Mouse (Mus musculus) CH12.LX (cell line): ENCODE measurements around the gene St5. TPM values are rescaled to one million over a fixed set of nuclear protein-coding genes. Genes with fewer than 3 reads are reported as not detected.

Experiments
- DNase-seq: peaks from one replicate; pipeline ENCODE4 v3.0.0-alpha.2; 2013; ENCODE audit errors: extremely low read depth
- H3K27ac ChIP-seq: 2 replicates; pipeline ENCODE4 v1.5.1; 2012; ENCODE audit warnings: low read depth, mild to moderate bottlenecking, control low read depth, moderate library complexity; ENCODE audit not compliant: insufficient read depth
- H3K27me3 ChIP-seq: replicated peaks from 2 replicates; pipeline ENCODE3; 2012; ENCODE audit warnings: inconsistent platforms
- H3K36me3 ChIP-seq, 2 experiments: replicated peaks in 1 of 2; 2 replicates each; pipeline versions ENCODE3 to v1.6.1; 2012; ENCODE audit warnings: inconsistent platforms in 1 of 2, low read length in 1 of 2, mild to moderate bottlenecking in 1 of 2, mixed read lengths in 1 of 2, moderate library complexity in 1 of 2; ENCODE audit not compliant: control insufficient read depth in 1 of 2, insufficient read depth in 1 of 2
- H3K4me1 ChIP-seq, 2 experiments: 2 replicates each; pipeline ENCODE4 v1.6.1; 2012; ENCODE audit warnings: inconsistent platforms in 1 of 2, moderate library complexity in 1 of 2; ENCODE audit not compliant: insufficient read depth in 2 of 2, control insufficient read depth in 1 of 2
- H3K4me2 ChIP-seq: 2 replicates; pipeline ENCODE4 v1.6.1; 2012; ENCODE audit warnings: low read depth, mild to moderate bottlenecking, control low read depth; ENCODE audit not compliant: poor library complexity, insufficient read depth, severe bottlenecking
- H3K4me3 ChIP-seq, 3 experiments: fragments of 150-350 bp in 1 of 3; sonication (generic) in 1 of 3; replicated peaks in 1 of 3; 2 replicates each; pipeline versions ENCODE3 to v1.5.1; 2011 to 2012; ENCODE audit warnings: low read depth in 2 of 3, low read length in 2 of 3, mild to moderate bottlenecking in 2 of 3, moderate library complexity in 2 of 3, control low read depth in 1 of 3, improper control_type of control experiment in 1 of 3, inconsistent platforms in 1 of 3, mixed read lengths in 1 of 3; ENCODE audit not compliant: poor library complexity in 1 of 3
- H3K79me2 ChIP-seq: replicated peaks from 2 replicates; pipeline ENCODE4 v1.6.1; 2012; ENCODE audit warnings: mild to moderate bottlenecking, moderate library complexity; ENCODE audit not compliant: control insufficient read depth, poor library complexity, insufficient read depth, severe bottlenecking; ENCODE audit errors: extremely low read depth
- H3K9ac ChIP-seq: 2 replicates; pipeline ENCODE4 v1.6.1; 2012; ENCODE audit warnings: low read depth, mild to moderate bottlenecking, control low read depth, moderate library complexity; ENCODE audit not compliant: insufficient read depth
- H3K9me3 ChIP-seq: replicated peaks from 2 replicates; pipeline ENCODE3; 2012; ENCODE audit warnings: low read length, inconsistent platforms, mixed read lengths
- BHLHE40 ChIP-seq: IDR thresholded peaks from 2 replicates; pipeline ENCODE4 v1.6.1; 2011; ENCODE audit warnings: mild to moderate bottlenecking, low read depth, low read length, improper control_type of control experiment
- CHD1 ChIP-seq: IDR thresholded peaks from 2 replicates; pipeline ENCODE4 v1.6.1; 2012; ENCODE audit warnings: low read depth, low read length, improper control_type of control experiment, inconsistent platforms
- CTCF ChIP-seq, 2 experiments: IDR thresholded peaks in 1 of 2; conservative IDR thresholded peaks in 1 of 2; 2 replicates each; pipeline ENCODE4 v1.5.1; 2011 to 2012; ENCODE audit warnings: low read depth in 2 of 2, low read length in 2 of 2, improper control_type of control experiment in 1 of 2, inconsistent platforms in 1 of 2, mild to moderate bottlenecking in 1 of 2, moderate library complexity in 1 of 2
- E2F4 ChIP-seq: IDR thresholded peaks from 2 replicates; pipeline ENCODE4 v1.6.1; 2011; ENCODE audit warnings: low read depth, low read length, improper control_type of control experiment; ENCODE audit not compliant: insufficient replicate concordance
- ELF1 ChIP-seq: IDR thresholded peaks from 2 replicates; pipeline ENCODE4 v1.6.1; 2014; ENCODE audit warnings: low read depth, mild to moderate bottlenecking, inconsistent platforms, low read length, improper control_type of control experiment
- EP300 ChIP-seq: IDR thresholded peaks from 2 replicates; pipeline ENCODE4 v1.6.1; 2011; ENCODE audit warnings: low read length, improper control_type of control experiment
- ETS1 ChIP-seq: conservative IDR thresholded peaks from 2 replicates; pipeline ENCODE4 v1.6.1; 2012; ENCODE audit warnings: low read depth, mild to moderate bottlenecking, inconsistent platforms, low read length, improper control_type of control experiment, moderate library complexity
- GABPA ChIP-seq: IDR thresholded peaks from 2 replicates; pipeline ENCODE4 v1.6.1; 2012; ENCODE audit warnings: low read depth, low read length, improper control_type of control experiment, inconsistent platforms; ENCODE audit not compliant: insufficient replicate concordance
- HCFC1 ChIP-seq: IDR thresholded peaks from 2 replicates; pipeline ENCODE4 v1.6.1; 2012; ENCODE audit warnings: low read depth, mild to moderate bottlenecking, inconsistent platforms, low read length, improper control_type of control experiment
- IRF4 ChIP-seq: IDR thresholded peaks from 2 replicates; pipeline ENCODE4 v1.6.1; 2014; ENCODE audit warnings: low read depth, mild to moderate bottlenecking, inconsistent platforms, low read length, improper control_type of control experiment
- JUND ChIP-seq: conservative IDR thresholded peaks from 2 replicates; pipeline ENCODE4 v1.6.1; 2011; ENCODE audit warnings: low read depth, low read length, improper control_type of control experiment
- KAT2A ChIP-seq: IDR thresholded peaks from 2 replicates; pipeline ENCODE4 v1.6.1; 2012; ENCODE audit warnings: low read length, improper control_type of control experiment, inconsistent platforms; ENCODE audit not compliant: insufficient replicate concordance
- MAX ChIP-seq: IDR thresholded peaks from 2 replicates; pipeline ENCODE4 v1.6.1; 2011; ENCODE audit warnings: low read length, improper control_type of control experiment
- MEF2A ChIP-seq: IDR thresholded peaks from 2 replicates; pipeline ENCODE4 v1.6.1; 2014; ENCODE audit warnings: low read depth, mild to moderate bottlenecking, inconsistent platforms, low read length, improper control_type of control experiment, borderline replicate concordance
- MXI1 ChIP-seq: IDR thresholded peaks from 2 replicates; pipeline ENCODE4 v1.6.1; 2011; ENCODE audit warnings: mild to moderate bottlenecking, low read depth, low read length, improper control_type of control experiment
- MYC ChIP-seq: IDR thresholded peaks from 2 replicates; pipeline ENCODE4 v1.6.1; 2011; ENCODE audit warnings: low read depth, mild to moderate bottlenecking, improper control_type of control experiment, low read length
- NELFE ChIP-seq: IDR thresholded peaks from 2 replicates; pipeline ENCODE4 v1.6.1; 2011; ENCODE audit warnings: low read depth, low read length, improper control_type of control experiment
- NRF1 ChIP-seq: IDR thresholded peaks from 2 replicates; pipeline ENCODE4 v1.6.1; 2014; ENCODE audit warnings: low read depth, mild to moderate bottlenecking, inconsistent platforms, low read length, improper control_type of control experiment, moderate library complexity
- POLR2A ChIP-seq: IDR thresholded peaks from 2 replicates; pipeline ENCODE4 v1.6.1; 2011; ENCODE audit warnings: low read depth, mild to moderate bottlenecking, improper control_type of control experiment, low read length
- POLR2AphosphoS2 ChIP-seq: IDR thresholded peaks from 2 replicates; pipeline ENCODE4 v1.6.1; 2011; ENCODE audit warnings: low read depth, low read length, improper control_type of control experiment
- RAD21 ChIP-seq: IDR thresholded peaks from 2 replicates; pipeline ENCODE4 v1.6.1; 2011; ENCODE audit warnings: low read depth, mild to moderate bottlenecking, low read length, improper control_type of control experiment, moderate library complexity
- SIN3A ChIP-seq: IDR thresholded peaks from 2 replicates; pipeline ENCODE4 v1.6.1; 2012; ENCODE audit warnings: low read length, improper control_type of control experiment, inconsistent platforms
- TBP ChIP-seq: conservative IDR thresholded peaks from 2 replicates; pipeline ENCODE4 v1.6.1; 2011; ENCODE audit warnings: low read depth, low read length, improper control_type of control experiment
- TCF12 ChIP-seq: IDR thresholded peaks from 2 replicates; pipeline ENCODE4 v1.6.1; 2014; ENCODE audit warnings: low read depth, mild to moderate bottlenecking, inconsistent platforms, low read length, improper control_type of control experiment
- UBTF ChIP-seq: IDR thresholded peaks from 2 replicates; pipeline ENCODE4 v1.6.1; 2012; ENCODE audit warnings: low read depth, mild to moderate bottlenecking, inconsistent platforms, low read length, improper control_type of control experiment, moderate library complexity
- USF2 ChIP-seq: conservative IDR thresholded peaks from 2 replicates; pipeline ENCODE4 v1.6.1; 2011; ENCODE audit warnings: low read depth, low read length, improper control_type of control experiment
- ZC3H11A ChIP-seq: IDR thresholded peaks from 2 replicates; pipeline ENCODE4 v1.6.1; 2012; ENCODE audit warnings: low read depth, mild to moderate bottlenecking, inconsistent platforms, low read length, improper control_type of control experiment
- ZKSCAN1 ChIP-seq: IDR thresholded peaks from 2 replicates; pipeline ENCODE4 v1.6.1; 2012; ENCODE audit warnings: low read depth, inconsistent platforms, low read length, improper control_type of control experiment, borderline replicate concordance
- ZMIZ1 ChIP-seq: IDR thresholded peaks from 2 replicates; pipeline ENCODE4 v1.6.1; 2012; ENCODE audit warnings: low read depth, mild to moderate bottlenecking, inconsistent platforms, low read length, improper control_type of control experiment
- ZNF384 ChIP-seq: IDR thresholded peaks from 2 replicates; pipeline ENCODE4 v1.6.1; 2012; ENCODE audit warnings: low read depth, low read length, improper control_type of control experiment, inconsistent platforms
- dilution Hi-C: fragments of 300-500 bp; cut with MboI; formaldehyde crosslinking; loops from 2 replicates; pipeline ENCODE4 v1.14.3; 2020; ENCODE audit warnings: low sequenced_read_pairs; ENCODE audit not compliant: extremely low pct_unique_long_range_greater_than_20kb, extremely low pct_ligation_motif_present
- in situ Hi-C: fragments of 300-500 bp; cut with MboI; formaldehyde crosslinking; loops from 3 replicates; pipeline ENCODE4 v1.14.3; 2019; ENCODE audit warnings: low sequenced_read_pairs, low pct_ligation_motif_present, low pct_unique_long_range_greater_than_20kb, mixed read lengths
- polyA plus RNA-seq: library from polyadenylated mRNA; unstranded; fragments of >175 nt; gene quantifications from 2 replicates; pipeline ENCODE4 v1.2.1, GENCODE M21; 2012; ENCODE audit warnings: low read depth; ENCODE audit not compliant: insufficient read length
- total RNA-seq, 2 experiments: library from RNA; depleted of rRNA; stranded (reverse); fragments of 300-350 nt in 1 of 2; fragments of >200 nt in 1 of 2; gene quantifications; 2 replicates each; pipeline ENCODE4 v1.2.3; 2012 to 2014

Gene St5
- total and polyA plus RNA-seq, 3 experiments = 1.3 to 3.4 (median 1.6) TPM

DNA sequence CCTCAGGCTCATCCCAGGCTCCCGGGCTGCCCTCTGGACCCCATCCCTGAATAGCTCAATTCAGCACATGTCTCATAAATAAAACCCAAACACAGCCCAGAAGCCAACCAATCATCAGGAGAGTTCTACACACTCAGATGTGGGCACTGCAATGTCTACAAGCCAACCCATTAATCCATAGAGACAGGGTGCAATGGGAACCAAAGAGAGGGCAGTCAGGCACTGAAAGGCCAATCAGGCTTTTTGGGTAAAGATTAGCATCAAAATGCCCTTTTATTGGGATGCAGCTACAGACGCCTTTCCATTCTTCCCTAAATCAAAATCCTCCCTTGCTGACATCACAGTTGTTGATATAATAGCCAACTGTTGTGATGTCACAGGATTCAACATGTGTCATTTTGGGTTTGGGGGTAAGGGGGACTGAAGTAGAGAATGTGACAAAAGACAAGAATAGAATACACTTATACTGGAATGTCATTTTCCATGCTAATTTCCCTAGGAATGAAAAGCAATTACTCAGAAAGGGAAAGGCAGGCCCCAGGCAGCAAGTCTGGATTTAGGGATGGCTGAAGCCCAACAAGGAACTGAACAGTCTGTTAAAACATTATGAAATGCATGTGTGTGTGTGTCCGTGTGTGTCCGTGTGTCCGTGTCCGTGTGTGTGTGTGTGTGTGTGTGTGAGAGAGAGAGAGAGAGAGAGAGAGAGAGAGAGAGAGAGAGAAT is 123.7 kb downstream of the St5 start:
- H3K4me2 ChIP-seq = no peak overlapping the region
- TF ChIP-seq MAX (no peak; the same call in 1 of the 2 replicates), MYC (no peak), NELFE (no peak)

DNA sequence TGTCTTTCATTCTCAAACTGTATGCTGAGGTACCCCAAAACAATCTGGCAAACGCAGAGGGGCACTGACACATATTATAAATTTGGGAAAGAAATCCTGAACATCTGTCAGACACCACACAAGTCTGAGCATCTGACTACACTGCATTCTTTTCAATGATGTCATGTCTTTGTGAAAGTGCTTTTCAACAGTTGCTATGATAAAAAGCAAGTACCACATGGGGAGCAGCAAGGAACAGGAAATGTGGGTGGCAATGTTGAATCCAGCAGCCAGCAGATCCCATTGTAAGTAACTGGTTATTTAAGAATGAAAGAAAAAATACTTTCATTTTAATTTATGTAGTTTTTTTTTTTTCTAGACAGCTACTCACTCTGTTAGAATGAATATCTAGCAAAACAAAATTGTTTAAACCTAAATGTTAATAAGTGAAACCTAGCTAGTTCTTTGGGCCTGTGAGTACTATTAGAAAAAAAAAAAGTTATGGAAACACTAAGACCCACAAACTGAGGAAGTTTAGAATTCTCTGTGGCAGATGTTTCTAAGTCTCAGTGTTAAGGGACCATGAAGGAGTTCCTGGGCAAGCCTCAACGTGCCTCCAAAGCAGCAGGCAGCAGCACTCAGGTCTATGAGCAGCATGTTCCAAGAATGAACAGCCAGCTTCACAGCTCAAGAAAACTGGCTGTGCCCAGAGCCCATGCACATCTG is 124.4 kb downstream of the St5 start:
- no peaks in the 10 kb centered on the region for H3K9me3 ChIP-seq
- no peak overlapping the region for H3K4me2 ChIP-seq
- dilution Hi-C loops = no loop called here
- no peak overlapping the region for H3K9ac ChIP-seq
- H3K27ac ChIP-seq = no peak overlapping the region
- peaks cover 2% of the 10 kb centered on the region for H3K27me3 ChIP-seq
- no peaks in the 10 kb centered on the region for H3K79me2 ChIP-seq
- H3K36me3 ChIP-seq = no peaks in the 10 kb centered on the region
- peaks cover 9 to 19% of the 10 kb centered on the region in 2 experiments; a peak in 3 of 4 replicates for H3K4me1 ChIP-seq
- DNase-seq = peak; percentile 41
- no peak overlapping the region for H3K4me3 ChIP-seq
- in situ Hi-C loops = no loop called here
- no peak for TF ChIP-seq GABPA
- TF ChIP-seq POLR2AphosphoS2 = no peak
- TF ChIP-seq E2F4 = no peak
- no peak for TF ChIP-seq UBTF
- no peak; the same call in 1 of the 2 replicates for TF ChIP-seq HCFC1
- no peak for TF ChIP-seq SIN3A
- TF ChIP-seq USF2 = no peak
- no peak for TF ChIP-seq TBP
- no peak for TF ChIP-seq NRF1
- no peak for TF ChIP-seq NELFE
- no peak for TF ChIP-seq ZKSCAN1
- TF ChIP-seq ETS1 = peak; percentile 7; the same call in 1 of the 2 replicates
- 0 out of 2 replicates have a peak, but pooled peaks have one; percentile 42 for TF ChIP-seq MXI1
- TF ChIP-seq IRF4 = peak; percentile 56
- TF ChIP-seq RAD21 = no peak
- peak; percentile 46; the same call in 1 of the 2 replicates for TF ChIP-seq MYC
- no peak for TF ChIP-seq KAT2A
- TF ChIP-seq ELF1 = 0 out of 2 replicates have a peak, but pooled peaks have one; percentile 8
- TF ChIP-seq BHLHE40 = no peak
- TF ChIP-seq TCF12 = peak; percentile 42; the same call in 1 of the 2 replicates
- TF ChIP-seq ZMIZ1 = 0 out of 2 replicates have a peak, but pooled peaks have one; percentile 30
- TF ChIP-seq MEF2A = no peak
- no peak for TF ChIP-seq JUND
- no peak for TF ChIP-seq POLR2A
- no peak; the same call in none of the 2 replicates for TF ChIP-seq EP300
- no peak for TF ChIP-seq CTCF (conservative IDR thresholded peaks at IDR 0.05 in 1 of 2, IDR thresholded peaks at IDR 0.05 in 1 of 2; ENCODE audit: low read depth in 2 of 2, low read length in 2 of 2)
- TF ChIP-seq ZC3H11A = no peak
- TF ChIP-seq ZNF384 = peak; percentile 91
- TF ChIP-seq CHD1 = peak; percentile 85; the same call in 1 of the 2 replicates

More for the DNA sequence above, 123.7 kb downstream of the St5 start:
- dilution Hi-C loops = no loop called here
- Histone ChIP-seq H3K9ac (no peak overlapping the region), H3K27me3 (peaks cover 2% of the 10 kb centered on the region), H3K4me1 (peaks cover 9 to 19% of the 10 kb centered on the region in 2 experiments; a peak in 3 of 4 replicates), H3K79me2 (no peaks in the 10 kb centered on the region), H3K27ac (no peak overlapping the region), H3K9me3 (no peaks in the 10 kb centered on the region), H3K36me3 (no peaks in the 10 kb centered on the region), H3K4me3 (no peak overlapping the region)
- in situ Hi-C loops = no loop called here
- DNase-seq = no peak
